Mouse (Mus musculus) forebrain, postnatal 0 days (tissue): ENCODE measurements at regions not wholly inside any gene's neighbourhood (a gene's known extent, or its start where the extent isn't known, plus 50 kb on each side); places are given as distances from the start of the nearest gene placed in this dataset.

Source experiments
- ATAC-seq: fragments of 200-750 bp; cut with Nextera tagmentation; 2 replicates; pipeline ENCODE4 v1.8.0; 2017; ENCODE audit warnings: mild to moderate bottlenecking, moderate library complexity
- DNase-seq: peaks from one replicate; pipeline ENCODE4 v3.0.0-alpha.2; 2015
- H3K27ac ChIP-seq: fragments of 300-500 bp; sonication (generic); 2 replicates; pipeline ENCODE4 v1.5.1; 2014; ENCODE audit warnings: low read depth, mild to moderate bottlenecking, antibody characterized with exemption, low read length, moderate library complexity, mixed read lengths
- H3K27me3 ChIP-seq: fragments of 300-500 bp; sonication (generic); 2 replicates; pipeline ENCODE4 v1.6.1; 2014; ENCODE audit warnings: mild to moderate bottlenecking, low read length, mixed read lengths; ENCODE audit not compliant: insufficient read depth
- H3K36me3 ChIP-seq: fragments of 300-500 bp; sonication (generic); 2 replicates; pipeline ENCODE4 v1.6.1; 2014; ENCODE audit warnings: mild to moderate bottlenecking, moderate library complexity; ENCODE audit not compliant: insufficient read depth
- H3K4me1 ChIP-seq: fragments of 300-500 bp; sonication (generic); 2 replicates; pipeline ENCODE4 v1.6.1; 2014; ENCODE audit warnings: antibody characterized with exemption; ENCODE audit not compliant: insufficient read depth
- H3K4me2 ChIP-seq: fragments of 300-500 bp; sonication (generic); 2 replicates; pipeline ENCODE4 v1.6.1; 2014; ENCODE audit warnings: low read depth, mild to moderate bottlenecking, moderate library complexity
- H3K4me3 ChIP-seq: fragments of 300-500 bp; sonication (generic); 2 replicates; pipeline ENCODE4 v1.5.1; 2014; ENCODE audit warnings: low read depth, low read length, mixed read lengths
- H3K9ac ChIP-seq: fragments of 300-500 bp; sonication (generic); 2 replicates; pipeline ENCODE4 v1.6.1; 2014; ENCODE audit warnings: mild to moderate bottlenecking
- H3K9me3 ChIP-seq: fragments of 300-500 bp; sonication (generic); 2 replicates; pipeline ENCODE4 v1.6.1; 2016; ENCODE audit warnings: low read length
- CTCF ChIP-seq: sonication (generic); IDR thresholded peaks from 2 replicates; pipeline ENCODE4 v1.5.1; 2016; ENCODE audit warnings: antibody characterized with exemption, control low read depth, low read depth
- WGBS: fragments of 180-500 bp; shearing (Covaris S2); extraction: QIAGEN DNeasy Blood & Tissue Kit; methylation state at CpG from one replicate; pipeline ENCODE4 v1.1.7; 2014; 5-methylcytosine and 5-hydroxymethylcytosine counted together

DNA sequence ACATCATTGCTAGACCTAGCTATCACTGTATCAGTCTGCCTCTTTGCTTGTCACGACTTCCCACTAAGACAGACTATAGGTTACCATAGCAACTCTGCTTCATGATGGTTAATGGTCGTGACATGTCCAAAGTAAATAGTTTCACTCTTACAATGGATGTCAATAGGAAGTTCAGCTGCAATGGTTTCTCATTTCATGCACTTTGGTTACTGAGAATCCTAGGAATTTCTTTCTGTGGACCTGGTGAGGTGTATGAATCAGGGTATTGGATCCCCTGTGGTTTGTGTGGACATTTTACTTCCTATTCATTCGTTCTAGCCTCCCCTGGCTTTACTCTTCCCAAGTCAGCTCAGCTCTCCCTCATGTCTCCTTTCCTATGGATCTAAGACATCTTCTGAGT, 385.5 kb upstream of the Dcn start:
- no peak for TF ChIP-seq CTCF
- 22% methylated on average over 3 of the region's 3 CpGs for WGBS
- no peaks in the 10 kb centered on the region for H3K27me3 ChIP-seq
- H3K4me3 ChIP-seq, result no peak overlapping the region
- no peaks in the 10 kb centered on the region for H3K36me3 ChIP-seq
- ATAC-seq, result no peak
- H3K9ac ChIP-seq, result no peak overlapping the region
- DNase-seq, result no peak
- no peak overlapping the region for H3K27ac ChIP-seq
- no peaks in the 10 kb centered on the region for H3K4me1 ChIP-seq
- H3K4me2 ChIP-seq, result no peak overlapping the region
- no peaks in the 10 kb centered on the region for H3K9me3 ChIP-seq

GRCm38 (mm10) chr10:97114501-97114900, 364.9 kb upstream of the Dcn start:
- Histone ChIP-seq H3K4me1 (no peaks in the 10 kb centered on the region), H3K9me3 (no peaks in the 10 kb centered on the region), H3K4me3 (no peak overlapping the region), H3K27me3 (no peaks in the 10 kb centered on the region), H3K27ac (0 out of 2 replicates have a peak overlapping the region, but pooled peaks have one; percentile 1), H3K36me3 (no peaks in the 10 kb centered on the region), H3K9ac (no peak overlapping the region), H3K4me2 (no peak overlapping the region)
- WGBS, result 62% methylated on average over 3 of the region's 3 CpGs
- TF ChIP-seq CTCF, result no peak
- DNase-seq (no peak), ATAC-seq (peak; percentile 34; the same call in 1 of the 2 replicates)

GRCm38 (mm10) chr10:97122693-97123092, 356.7 kb upstream of the Dcn start:
- no peaks in the 10 kb centered on the region for H3K27me3 ChIP-seq
- DNase-seq (peak; percentile 48), ATAC-seq (peak; percentile 76)
- H3K9me3 ChIP-seq, result no peaks in the 10 kb centered on the region
- H3K4me3 ChIP-seq, result no peak overlapping the region
- 20% methylated on average over 1 of the region's 1 CpGs for WGBS
- no peak overlapping the region for H3K27ac ChIP-seq
- H3K4me2 ChIP-seq, result no peak overlapping the region
- no peak overlapping the region for H3K9ac ChIP-seq
- H3K4me1 ChIP-seq, result no peaks in the 10 kb centered on the region
- no peaks in the 10 kb centered on the region for H3K36me3 ChIP-seq
- TF ChIP-seq CTCF, result no peak

DNA sequence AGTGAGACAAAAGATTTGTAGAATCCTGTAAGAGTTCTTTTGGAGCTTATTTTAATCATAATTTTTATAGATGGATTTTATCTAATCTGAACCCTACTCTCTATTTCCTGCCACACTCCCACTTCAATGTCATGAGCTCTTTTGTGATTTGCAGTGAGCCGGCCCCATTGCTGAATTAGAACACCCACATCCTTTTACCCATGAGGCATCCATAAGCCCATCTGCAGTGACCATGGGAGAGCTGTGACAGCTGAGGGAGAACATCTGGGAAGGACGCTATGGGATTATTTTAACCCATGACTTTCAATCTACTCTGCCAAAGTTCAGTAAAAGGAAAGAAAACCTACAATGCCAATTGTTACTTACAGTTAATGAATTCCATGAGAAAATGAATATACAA, 337.8 kb upstream of the Dcn start:
- Histone ChIP-seq H3K9ac (no peak overlapping the region), H3K27ac (no peak overlapping the region), H3K36me3 (no peaks in the 10 kb centered on the region), H3K4me2 (no peak overlapping the region), H3K27me3 (no peaks in the 10 kb centered on the region), H3K9me3 (no peaks in the 10 kb centered on the region), H3K4me1 (no peaks in the 10 kb centered on the region; the same call in 1 of the 2 replicates), H3K4me3 (no peak overlapping the region)
- ATAC-seq (no peak), DNase-seq (no peak)
- WGBS, result 76% methylated on average over 2 of the region's 2 CpGs
- TF ChIP-seq CTCF, result no peak

- Histone ChIP-seq H3K27me3 (no peaks in the 10 kb centered on the region), H3K36me3 (no peaks in the 10 kb centered on the region), H3K4me2 (no peak overlapping the region), H3K9me3 (no peaks in the 10 kb centered on the region), H3K9ac (no peak overlapping the region), H3K4me3 (no peak overlapping the region), H3K4me1 (no peaks in the 10 kb centered on the region), H3K27ac (peak overlapping the region; percentile 40; the same call in 1 of the 2 replicates)
- ATAC-seq (peak; percentile 75), DNase-seq (peak; percentile 48)
- TF ChIP-seq CTCF, result no peak
- whole genome bisulfite sequencing, result 34% methylated on average over 10 of the region's 11 CpGs
These were observed 320.6 kb upstream of the Dcn start for GRCm38 (mm10) chr10:97158561-97159395.

DNA sequence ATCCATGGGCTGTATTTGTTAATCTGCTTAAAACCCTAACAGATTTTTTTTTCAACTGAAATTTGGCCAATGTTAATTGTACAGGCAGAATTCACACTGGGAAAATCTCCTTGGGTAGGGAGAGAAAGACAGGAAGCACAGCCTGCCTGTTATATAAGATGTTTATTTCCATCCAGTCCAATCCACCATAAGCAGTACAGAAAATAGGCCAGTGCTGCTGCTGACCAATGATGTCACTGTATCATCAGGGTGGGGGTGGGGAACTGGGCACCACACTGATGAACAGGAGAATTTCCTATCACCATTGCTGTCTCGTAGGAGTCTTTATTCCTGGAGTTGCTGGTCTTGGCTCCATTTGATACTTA, 320.0 kb upstream of the Dcn start:
- WGBS, result 26% methylated on average over 1 of the region's 1 CpGs
- Histone ChIP-seq H3K9ac (no peak overlapping the region), H3K27ac (peak overlapping the region; percentile 24; the same call in 1 of the 2 replicates), H3K4me1 (no peaks in the 10 kb centered on the region), H3K27me3 (no peaks in the 10 kb centered on the region), H3K9me3 (no peaks in the 10 kb centered on the region), H3K4me2 (no peak overlapping the region), H3K36me3 (no peaks in the 10 kb centered on the region), H3K4me3 (no peak overlapping the region)
- DNase-seq (peak; percentile 45), ATAC-seq (peak; percentile 30; the same call in 1 of the 2 replicates)
- TF ChIP-seq CTCF, result no peak

DNA sequence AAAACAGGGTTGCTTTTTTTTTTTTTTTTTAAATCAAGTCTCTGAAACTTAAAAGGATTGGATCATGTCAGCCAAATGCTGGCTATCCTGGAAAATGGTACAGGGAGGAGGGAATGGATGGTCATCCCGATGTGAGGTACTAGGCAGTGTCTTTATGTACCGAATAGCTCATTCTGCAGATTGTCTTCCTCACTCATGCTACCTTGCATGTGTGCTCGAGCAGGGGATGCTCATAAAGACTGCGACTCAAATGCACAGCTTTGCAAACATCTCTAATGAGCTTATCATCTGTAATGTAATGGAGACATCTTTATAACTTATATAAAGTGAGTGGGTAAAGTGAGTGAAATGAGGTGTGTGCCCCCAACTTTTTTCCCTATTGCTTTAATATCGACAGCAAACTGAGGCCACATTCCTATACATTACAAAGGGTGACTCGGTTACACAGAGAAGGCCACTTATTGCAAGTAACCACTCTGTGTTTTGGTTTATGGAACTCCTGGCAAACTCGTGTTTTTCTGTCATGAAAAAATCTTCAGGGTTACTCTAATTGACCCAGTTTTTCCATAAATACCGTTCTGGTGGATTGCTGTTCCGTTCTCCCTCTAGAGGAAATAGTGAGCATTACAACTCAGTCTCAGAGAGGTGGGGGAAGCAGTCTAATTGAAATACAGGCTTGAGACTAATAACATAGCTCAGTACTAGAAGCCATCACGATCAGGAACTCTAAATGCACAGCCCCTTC, 319.4 kb upstream of the Dcn start:
- ATAC-seq, result peak; percentile 58; the same call in 1 of the 2 replicates
- no peaks in the 10 kb centered on the region for H3K36me3 ChIP-seq
- TF ChIP-seq CTCF, result peak; percentile 84
- H3K4me1 ChIP-seq, result no peaks in the 10 kb centered on the region
- DNase-seq, result peak; percentile 75
- no peak overlapping the region for H3K4me2 ChIP-seq
- no peaks in the 10 kb centered on the region for H3K9me3 ChIP-seq
- no peaks in the 10 kb centered on the region for H3K27me3 ChIP-seq
- H3K4me3 ChIP-seq, result no peak overlapping the region
- H3K27ac ChIP-seq, result peak overlapping the region; percentile 24; the same call in 1 of the 2 replicates
- 50% methylated on average over 10 of the region's 10 CpGs for WGBS
- no peak overlapping the region for H3K9ac ChIP-seq
